Mouse (Mus musculus) heart, embryonic 16.5 days (tissue): ENCODE measurements at regions not wholly inside any gene's neighbourhood (a gene's known extent, or its start where the extent isn't known, plus 50 kb on each side); places are given as distances from the start of the nearest gene placed in this dataset.

Experiments
- ATAC-seq: fragments of 200-750 bp; cut with Nextera tagmentation; replicated peaks from 2 replicates; pipeline ENCODE4 v1.8.0; 2017; ENCODE audit warnings: moderate number of reproducible peaks; ENCODE audit not compliant: insufficient read depth, low FRiP score; ENCODE audit errors: extremely low read depth
- H3K27ac ChIP-seq: fragments of 300-500 bp; sonication (generic); 2 replicates; pipeline ENCODE4 v1.5.1; 2014; ENCODE audit warnings: mild to moderate bottlenecking, low read length, control low read depth, moderate library complexity
- H3K27me3 ChIP-seq: fragments of 300-500 bp; sonication (generic); 2 replicates; pipeline ENCODE4 v1.6.1; 2014; ENCODE audit warnings: low read length, mixed read lengths; ENCODE audit not compliant: control insufficient read depth, insufficient read depth
- H3K36me3 ChIP-seq: fragments of 300-500 bp; sonication (generic); 2 replicates; pipeline ENCODE4 v1.6.1; 2014; ENCODE audit not compliant: control insufficient read depth, insufficient read depth
- H3K4me1 ChIP-seq: fragments of 300-500 bp; sonication (generic); 2 replicates; pipeline ENCODE4 v1.6.1; 2014; ENCODE audit warnings: low read length, mixed read lengths; ENCODE audit not compliant: control insufficient read depth, insufficient read depth
- H3K4me2 ChIP-seq: fragments of 300-500 bp; sonication (generic); 2 replicates; pipeline ENCODE4 v1.6.1; 2014; ENCODE audit warnings: low read depth, mild to moderate bottlenecking, control low read depth, low read length
- H3K4me3 ChIP-seq: fragments of 300-500 bp; sonication (generic); 2 replicates; pipeline ENCODE4 v1.5.1; 2014; ENCODE audit warnings: mild to moderate bottlenecking, control low read depth, low read length
- H3K9ac ChIP-seq: fragments of 300-500 bp; sonication (generic); 2 replicates; pipeline ENCODE4 v1.6.1; 2014; ENCODE audit warnings: low read length, control low read depth
- H3K9me3 ChIP-seq: fragments of 300-500 bp; sonication (generic); replicated peaks from 2 replicates; pipeline ENCODE4 v1.6.1; 2016; ENCODE audit warnings: low read length; ENCODE audit not compliant: control insufficient read depth
- WGBS: fragments of 180-500 bp; shearing (Covaris S2); extraction: QIAGEN DNeasy Blood & Tissue Kit; methylation state at CpG from one replicate; pipeline ENCODE4 v1.1.7; 2014; 5-methylcytosine and 5-hydroxymethylcytosine counted together

DNA sequence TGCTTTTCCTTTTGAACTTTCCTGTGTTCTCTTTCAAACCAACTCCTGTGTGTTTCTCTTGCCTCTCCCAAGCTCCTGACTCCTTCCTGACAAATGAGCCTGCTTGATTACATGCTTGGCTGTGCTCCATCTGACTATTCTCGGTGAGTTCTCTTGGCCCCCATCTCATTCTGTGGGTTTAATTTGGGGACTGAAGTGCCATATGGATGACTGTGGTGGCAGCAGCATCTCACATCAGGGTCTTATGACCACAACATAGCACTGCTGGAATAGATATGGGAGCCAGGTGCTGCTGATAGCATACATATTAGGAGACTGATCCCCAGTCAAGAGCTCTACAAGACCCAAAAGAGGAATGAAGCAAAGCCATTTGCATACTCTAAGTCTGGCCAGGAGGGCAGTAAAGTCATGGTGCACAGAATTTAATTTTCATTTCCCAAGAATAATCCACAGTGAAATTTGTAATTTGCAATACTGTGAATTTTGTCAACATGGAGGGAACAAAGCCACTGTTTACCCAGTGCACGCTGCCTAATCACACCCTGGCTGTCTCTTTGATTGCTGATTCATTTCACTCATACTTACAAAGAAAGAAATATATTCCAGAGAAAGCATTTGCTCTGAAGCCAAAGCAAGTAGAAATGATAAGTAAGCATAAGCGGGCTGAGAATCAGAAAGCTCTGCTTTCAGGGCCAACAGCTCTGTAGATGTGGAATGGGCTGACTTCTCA lies 1478.4 kb upstream of the Gm7489 start:
- no peaks in the 10 kb centered on the region for H3K4me1 ChIP-seq
- no peak overlapping the region for H3K9ac ChIP-seq
- 57% methylated on average over 3 of the region's 3 CpGs for WGBS
- H3K4me3 ChIP-seq = no peak overlapping the region
- no peak for ATAC-seq
- no peak overlapping the region for H3K4me2 ChIP-seq
- no peaks in the 10 kb centered on the region for H3K27me3 ChIP-seq
- no peaks in the 10 kb centered on the region for H3K9me3 ChIP-seq
- no peak overlapping the region for H3K27ac ChIP-seq
- H3K36me3 ChIP-seq = no peaks in the 10 kb centered on the region

DNA sequence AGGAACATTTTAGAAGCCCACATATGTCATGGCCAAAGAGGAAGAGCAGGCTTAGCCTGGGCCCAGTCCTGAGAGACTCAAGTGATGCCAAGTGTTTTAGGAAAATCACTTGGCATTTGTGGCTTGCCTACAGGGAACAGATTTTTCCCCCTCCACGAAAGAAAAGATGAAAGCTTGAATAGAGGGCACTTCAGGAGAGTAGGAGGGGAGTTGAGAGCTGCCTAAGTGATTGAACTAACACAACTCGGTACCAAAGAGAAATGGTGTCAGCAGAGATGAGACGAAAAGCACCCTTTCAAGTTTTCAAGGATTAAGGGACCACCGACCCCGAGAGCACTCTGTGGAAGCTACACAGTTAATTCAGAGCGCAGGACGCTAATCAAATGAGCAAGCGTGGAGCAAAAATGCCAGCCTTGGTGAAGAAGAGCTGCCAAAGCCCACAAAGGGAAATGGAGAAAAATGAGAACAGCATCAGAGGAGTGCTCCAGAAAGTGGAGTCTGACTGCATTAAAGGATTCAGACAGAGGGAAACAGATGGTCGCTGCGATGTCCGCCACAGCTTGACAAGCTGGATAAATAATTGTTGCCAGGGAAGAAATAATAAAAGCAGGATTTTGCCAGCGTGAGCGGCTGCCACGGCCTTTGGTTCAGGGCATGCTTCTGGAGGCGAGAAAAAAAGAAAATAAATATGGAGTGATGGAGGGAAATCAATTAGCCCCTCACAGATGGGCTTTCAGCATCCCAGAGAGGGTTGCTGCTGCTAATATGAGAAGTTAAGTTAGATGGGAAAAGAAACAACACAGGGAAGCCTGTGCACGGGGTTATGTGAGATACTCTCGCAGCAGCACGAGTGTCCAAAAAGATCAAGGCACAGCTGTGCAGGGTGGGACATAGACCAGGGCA lies 1471.6 kb upstream of the Gm7489 start:
- H3K9ac ChIP-seq = no peak overlapping the region
- no peak overlapping the region for H3K4me3 ChIP-seq
- no peaks in the 10 kb centered on the region for H3K36me3 ChIP-seq
- ATAC-seq = no peak
- no peaks in the 10 kb centered on the region for H3K9me3 ChIP-seq
- no peak overlapping the region for H3K27ac ChIP-seq
- no peaks in the 10 kb centered on the region for H3K27me3 ChIP-seq
- no peak overlapping the region for H3K4me2 ChIP-seq
- 55% methylated on average over 18 of the region's 18 CpGs for WGBS
- no peaks in the 10 kb centered on the region for H3K4me1 ChIP-seq

DNA sequence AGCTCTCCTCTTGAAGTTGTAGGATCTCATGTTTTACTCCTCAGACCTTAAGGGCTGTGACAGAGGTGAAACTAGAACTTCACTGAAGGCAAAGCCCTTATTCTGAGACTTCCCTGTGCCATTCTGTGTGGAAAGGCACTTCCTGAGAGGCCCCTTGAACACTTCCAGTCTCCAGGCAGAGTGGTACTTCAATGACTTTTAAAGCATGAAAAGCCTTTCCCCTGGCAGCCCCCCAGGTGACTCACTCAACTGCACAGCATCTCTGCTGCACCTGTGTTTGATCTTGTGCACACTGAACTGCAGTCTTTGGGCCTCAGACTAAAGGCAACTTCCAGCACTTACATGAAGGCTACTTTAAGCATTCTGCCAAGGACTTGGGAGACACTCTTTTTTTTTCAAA lies 1458.7 kb upstream of the Gm7489 start:
- Histone ChIP-seq H3K27ac (no peak overlapping the region), H3K4me3 (no peak overlapping the region), H3K27me3 (no peaks in the 10 kb centered on the region), H3K9ac (no peak overlapping the region), H3K4me2 (no peak overlapping the region), H3K36me3 (no peaks in the 10 kb centered on the region), H3K9me3 (no peaks in the 10 kb centered on the region), H3K4me1 (no peaks in the 10 kb centered on the region)
- no peak for ATAC-seq

DNA sequence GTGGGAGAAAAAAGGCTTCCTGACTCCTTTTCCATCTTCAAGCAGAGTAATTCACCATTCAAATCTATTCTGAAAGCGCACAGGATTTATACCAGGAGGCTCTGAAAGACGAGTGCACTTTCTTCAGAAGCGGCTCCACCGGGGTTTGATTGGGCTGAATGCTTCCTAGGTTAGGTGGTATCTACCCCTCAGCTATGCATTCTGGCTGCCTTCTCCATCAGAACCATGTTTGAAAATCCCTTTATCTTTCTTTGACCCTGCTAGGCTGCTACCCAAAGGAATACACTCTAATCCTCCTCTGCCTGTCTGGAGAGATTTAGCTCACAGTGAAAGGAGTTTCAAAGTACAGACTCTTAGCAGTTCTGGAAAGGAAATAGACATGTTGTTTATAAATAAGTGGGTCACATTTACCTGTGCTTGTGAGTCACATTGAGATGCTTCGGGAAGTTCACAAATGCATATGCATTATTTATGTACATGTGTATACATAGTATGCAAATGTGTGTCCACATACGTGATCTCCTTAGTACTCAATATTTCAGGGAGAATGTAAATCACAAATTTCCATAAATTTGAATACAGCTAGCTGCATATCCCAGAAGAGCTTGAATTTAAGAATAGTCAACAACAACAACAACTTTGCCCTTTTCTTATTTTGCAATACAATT lies 1454.1 kb upstream of the Gm7489 start:
- no peaks in the 10 kb centered on the region for H3K9me3 ChIP-seq
- H3K36me3 ChIP-seq = no peaks in the 10 kb centered on the region
- 82% methylated on average over 6 of the region's 6 CpGs for WGBS
- ATAC-seq = no peak
- H3K27ac ChIP-seq = no peak overlapping the region
- H3K4me3 ChIP-seq = no peak overlapping the region
- H3K4me1 ChIP-seq = no peaks in the 10 kb centered on the region
- no peak overlapping the region for H3K9ac ChIP-seq
- no peak overlapping the region for H3K4me2 ChIP-seq
- no peaks in the 10 kb centered on the region for H3K27me3 ChIP-seq

DNA sequence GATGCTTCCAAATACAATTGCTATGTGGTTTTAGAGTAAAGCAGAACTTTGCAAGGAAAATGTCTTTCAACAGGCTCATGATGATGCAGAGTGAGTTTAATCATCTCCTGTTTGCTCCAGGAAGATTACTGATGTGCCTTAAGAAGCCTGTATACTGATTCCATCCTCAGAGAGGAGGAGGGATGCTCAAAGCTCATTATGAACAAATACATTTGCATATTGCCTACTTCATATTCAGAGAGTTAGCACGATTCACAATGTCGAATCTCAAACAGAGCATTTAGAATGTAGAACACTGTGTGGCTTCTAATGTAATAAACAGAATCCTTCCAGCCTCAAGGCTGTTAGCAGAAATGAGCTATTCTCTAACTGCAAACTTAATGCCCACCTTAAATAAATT lies 1451.1 kb upstream of the Gm7489 start:
- WGBS = 74% methylated on average over 2 of the region's 2 CpGs
- Histone ChIP-seq H3K9ac (no peak overlapping the region), H3K36me3 (no peaks in the 10 kb centered on the region), H3K4me3 (no peak overlapping the region), H3K4me2 (no peak overlapping the region), H3K27ac (no peak overlapping the region), H3K4me1 (no peaks in the 10 kb centered on the region), H3K27me3 (no peaks in the 10 kb centered on the region), H3K9me3 (no peaks in the 10 kb centered on the region)
- no peak for ATAC-seq

DNA sequence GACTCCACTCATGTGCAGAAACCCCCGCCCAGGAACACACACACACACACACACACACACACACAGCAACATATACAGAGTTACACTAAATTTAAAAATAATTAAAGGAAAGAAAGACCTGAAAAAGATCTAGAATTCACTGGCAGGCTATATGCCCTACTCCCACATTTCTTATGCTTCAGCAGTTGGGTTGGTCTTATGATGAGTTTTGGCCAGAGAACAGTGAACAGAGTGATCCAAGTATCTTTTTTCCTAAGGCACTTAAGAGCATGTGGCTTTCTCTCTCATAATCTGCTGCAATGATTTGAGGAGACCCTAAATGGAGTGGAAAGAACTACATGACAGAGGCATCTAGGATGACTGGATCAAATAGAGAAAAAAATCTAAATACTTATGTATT lies 1446.3 kb upstream of the Gm7489 start:
- Histone ChIP-seq H3K27ac (no peak overlapping the region), H3K4me2 (no peak overlapping the region), H3K27me3 (no peaks in the 10 kb centered on the region), H3K4me3 (no peak overlapping the region), H3K9me3 (no peaks in the 10 kb centered on the region), H3K36me3 (no peaks in the 10 kb centered on the region), H3K4me1 (no peaks in the 10 kb centered on the region), H3K9ac (no peak overlapping the region)
- 90% methylated on average over 1 of the region's 1 CpGs for WGBS
- no peak for ATAC-seq

DNA sequence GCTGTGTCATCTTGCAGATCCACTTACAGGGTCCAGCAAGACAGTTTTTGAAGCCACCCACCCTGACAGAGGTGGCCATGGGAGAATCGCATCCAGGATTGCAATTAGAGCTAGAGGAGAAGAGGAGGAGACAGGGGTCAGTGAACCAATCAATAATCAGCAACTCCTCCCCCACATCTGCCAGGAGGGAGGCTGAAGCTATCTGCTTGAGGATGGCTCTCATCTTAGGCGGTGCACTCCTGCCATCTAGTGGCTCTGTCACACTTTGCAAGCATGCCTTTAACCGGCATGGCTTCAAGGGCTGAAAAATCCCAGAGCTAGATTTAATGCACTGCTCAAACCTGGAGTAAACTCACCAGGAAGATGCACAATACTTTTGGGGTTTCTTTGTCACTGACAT lies 1425.9 kb upstream of the Gm7489 start:
- 0 out of 2 replicates have a peak, but pooled peaks have one; percentile 28 for ATAC-seq
- no peak overlapping the region for H3K27ac ChIP-seq

DNA sequence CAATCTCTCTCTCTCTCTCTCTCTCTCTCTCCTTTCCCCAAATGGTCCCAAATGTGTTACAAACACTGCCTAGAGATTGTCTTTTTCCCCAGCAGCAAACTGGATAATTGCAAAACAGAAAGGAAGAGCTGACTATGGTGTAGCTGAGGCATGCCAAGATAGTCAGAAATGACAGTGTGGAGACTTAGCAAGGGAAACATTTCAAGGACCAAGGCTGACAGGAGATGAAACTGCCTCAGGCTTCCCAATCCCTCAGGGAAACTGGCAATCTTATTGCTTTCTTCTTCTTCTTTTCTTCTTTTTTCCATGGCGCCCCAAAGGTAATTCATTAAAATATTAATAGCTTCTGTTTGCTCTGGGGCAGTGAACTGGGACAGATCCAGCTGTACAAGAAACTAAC lies 1425.4 kb upstream of the Gm7489 start:
- no peaks in the 10 kb centered on the region for H3K27me3 ChIP-seq
- 69% methylated on average over 1 of the region's 1 CpGs for WGBS

More for the DNA sequence above, 1425.9 kb upstream of the Gm7489 start:
- Histone ChIP-seq H3K9ac (no peak overlapping the region), H3K36me3 (no peaks in the 10 kb centered on the region), H3K4me2 (no peak overlapping the region), H3K4me1 (no peaks in the 10 kb centered on the region; the same call in 1 of the 2 replicates), H3K4me3 (no peak overlapping the region), H3K9me3 (no peaks in the 10 kb centered on the region), H3K27me3 (no peaks in the 10 kb centered on the region)
- 0% methylated on average over 3 of the region's 3 CpGs for WGBS

More for the DNA sequence above, 1425.4 kb upstream of the Gm7489 start:
- Histone ChIP-seq H3K27ac (no peak overlapping the region), H3K4me1 (no peaks in the 10 kb centered on the region; the same call in 1 of the 2 replicates), H3K36me3 (no peaks in the 10 kb centered on the region), H3K4me3 (no peak overlapping the region), H3K4me2 (no peak overlapping the region), H3K9ac (no peak overlapping the region), H3K9me3 (no peaks in the 10 kb centered on the region)
- no peak for ATAC-seq
